Mouse (Mus musculus) heart, postnatal 0 days (tissue): ENCODE data around the gene Akap10. TPM values are rescaled to one million over a fixed set of nuclear protein-coding genes. Genes with fewer than 3 reads are reported as not detected.

ENCODE experiments used
- ATAC-seq: fragments of 200-750 bp; cut with Nextera tagmentation; 2 replicates; pipeline ENCODE4 v1.8.0; 2017; ENCODE audit warnings: low read depth, moderate number of reproducible peaks, moderate library complexity; ENCODE audit not compliant: insufficient read depth
- DNase-seq: peaks from one replicate; pipeline ENCODE4 v3.0.0-alpha.2; 2016; ENCODE audit warnings: low spot score
- H3K27ac ChIP-seq: fragments of 300-500 bp; sonication (generic); 2 replicates; pipeline ENCODE4 v1.5.1; 2014; ENCODE audit warnings: low read depth, mild to moderate bottlenecking
- H3K27me3 ChIP-seq: fragments of 300-500 bp; sonication (generic); 2 replicates; pipeline ENCODE4 v1.6.1; 2014; ENCODE audit warnings: low read length, mixed read lengths; ENCODE audit not compliant: control insufficient read depth, insufficient read depth
- H3K36me3 ChIP-seq: fragments of 300-500 bp; sonication (generic); replicated peaks from 2 replicates; pipeline ENCODE4 v1.6.1; 2014; ENCODE audit warnings: low read length, mixed read lengths; ENCODE audit not compliant: control insufficient read depth, insufficient read depth
- H3K4me1 ChIP-seq: fragments of 300-500 bp; sonication (generic); 2 replicates; pipeline ENCODE4 v1.6.1; 2014; ENCODE audit warnings: antibody characterized with exemption; ENCODE audit not compliant: control insufficient read depth, insufficient read depth
- H3K4me2 ChIP-seq: fragments of 300-500 bp; sonication (generic); 2 replicates; pipeline ENCODE4 v1.6.1; 2014; ENCODE audit warnings: low read depth, mild to moderate bottlenecking, low read length, moderate library complexity
- H3K4me3 ChIP-seq: fragments of 300-500 bp; sonication (generic); 2 replicates; pipeline ENCODE4 v1.5.1; 2014; ENCODE audit warnings: low read depth, low read length
- H3K9ac ChIP-seq: fragments of 300-500 bp; sonication (generic); replicated peaks from 2 replicates; pipeline ENCODE4 v1.6.1; 2014; ENCODE audit warnings: low read depth, low read length, mixed read lengths
- H3K9me3 ChIP-seq: fragments of 300-500 bp; sonication (generic); replicated peaks from 2 replicates; pipeline ENCODE4 v1.6.1; 2016; ENCODE audit warnings: low read length; ENCODE audit not compliant: control insufficient read depth
- CTCF ChIP-seq: IDR thresholded peaks from 2 replicates; pipeline ENCODE4 v1.5.1; 2016; ENCODE audit warnings: antibody characterized with exemption, control low read depth, low read depth
- EP300 ChIP-seq: IDR thresholded peaks from 2 replicates; pipeline ENCODE4 v1.6.1; 2016; ENCODE audit warnings: antibody characterized with exemption, low read depth
- WGBS: fragments of 180-500 bp; shearing (Covaris S2); extraction: QIAGEN DNeasy Blood & Tissue Kit; methylation state at CpG from one replicate; pipeline ENCODE4 v1.1.7; 2014; 5-methylcytosine and 5-hydroxymethylcytosine counted together
- polyA plus RNA-seq: library from polyadenylated mRNA; unstranded; fragments of >200 nt; fragmentation: Nextera tagmentation; extraction: Ambion mirVana; gene quantifications from 2 replicates; pipeline ENCODE4 v1.2.1, GENCODE M21; 2015
- total RNA-seq: library from RNA; depleted of rRNA; stranded (reverse); fragments of >200 nt; gene quantifications from 2 replicates; pipeline ENCODE4 v1.2.3, GENCODE M21; 2014; ENCODE audit warnings: low replicate concordance

The Akap10 gene
- total and polyA plus RNA-seq, 2 experiments from 2014 or later, result 8.8 to 25.7 TPM

- H3K27ac ChIP-seq, result peak overlapping the region; percentile 93
- no peaks in the 10 kb centered on the region for H3K27me3 ChIP-seq
- no peaks in the 10 kb centered on the region for H3K9me3 ChIP-seq
- H3K4me2 ChIP-seq, result peak overlapping the region; percentile 65
- H3K9ac ChIP-seq, result peak overlapping the region; percentile 90
- no peaks in the 10 kb centered on the region for H3K36me3 ChIP-seq
- H3K4me3 ChIP-seq, result peak overlapping the region; percentile 90
- ATAC-seq (no peak), DNase-seq (no peak)
- WGBS, result 16% methylated on average over 11 of the region's 11 CpGs
- H3K4me1 ChIP-seq, result peaks cover 8% of the 10 kb centered on the region
- no peak for TF ChIP-seq CTCF
- TF ChIP-seq EP300, result no peak
These were observed 861 bp upstream of the Akap10 start for GRCm38 (mm10) chr11:61930640-61931586.

GRCm38 (mm10) chr11:61929323-61930097 is 542 bp downstream of the Akap10 start:
- H3K36me3 ChIP-seq, result no peaks in the 10 kb centered on the region
- H3K27ac ChIP-seq, result peak overlapping the region; percentile 93
- H3K9me3 ChIP-seq, result no peaks in the 10 kb centered on the region
- peaks cover 10% of the 10 kb centered on the region for H3K4me1 ChIP-seq
- no peaks in the 10 kb centered on the region for H3K27me3 ChIP-seq
- 1% methylated on average over 44 of the region's 47 CpGs for WGBS
- TF ChIP-seq CTCF (no peak), EP300 (no peak)
- DNase-seq (no peak), ATAC-seq (peak; percentile 33)
- H3K4me3 ChIP-seq, result peak overlapping the region; percentile 90
- peak overlapping the region; percentile 69 for H3K4me2 ChIP-seq
- peak overlapping the region; percentile 90 for H3K9ac ChIP-seq

GRCm38 (mm10) chr11:61923309-61923708 is 6.7 kb downstream of the Akap10 start:
- Histone ChIP-seq H3K27me3 (no peaks in the 10 kb centered on the region), H3K9me3 (no peaks in the 10 kb centered on the region), H3K4me2 (no peak overlapping the region), H3K36me3 (peaks cover 8% of the 10 kb centered on the region; the same call in 1 of the 2 replicates), H3K4me3 (no peak overlapping the region), H3K9ac (no peak overlapping the region), H3K27ac (no peak overlapping the region), H3K4me1 (peaks cover 18% of the 10 kb centered on the region)
- TF ChIP-seq EP300, result no peak
- no peak for TF ChIP-seq CTCF
- no peak for ATAC-seq
- no peak for DNase-seq
- WGBS, result 38% methylated on average over 1 of the region's 1 CpGs

- WGBS, result 91% methylated on average over 3 of the region's 3 CpGs
- TF ChIP-seq CTCF (no peak), EP300 (no peak)
- H3K4me3 ChIP-seq, result no peak overlapping the region
- ATAC-seq, result no peak
- no peak overlapping the region for H3K27ac ChIP-seq
- no peaks in the 10 kb centered on the region for H3K27me3 ChIP-seq
- no peaks in the 10 kb centered on the region for H3K9me3 ChIP-seq
- H3K4me2 ChIP-seq, result no peak overlapping the region
- no peak for DNase-seq
- peaks cover 28% of the 10 kb centered on the region for H3K36me3 ChIP-seq
- H3K4me1 ChIP-seq, result peaks cover 18% of the 10 kb centered on the region
- no peak overlapping the region for H3K9ac ChIP-seq
These were observed 10.3 kb downstream of the Akap10 start for GRCm38 (mm10) chr11:61919702-61920101.

- no peak for ATAC-seq
These were observed 21.7 kb downstream of the Akap10 start for GRCm38 (mm10) chr11:61908315-61908714.

More at GRCm38 (mm10) chr11:61908315-61908714, 21.7 kb downstream of the Akap10 start:
- H3K4me1 ChIP-seq, result no peaks in the 10 kb centered on the region
- H3K9me3 ChIP-seq, result no peaks in the 10 kb centered on the region
- H3K9ac ChIP-seq, result no peak overlapping the region
- H3K36me3 ChIP-seq, result peaks cover 53% of the 10 kb centered on the region
- TF ChIP-seq CTCF, result no peak
- no peak for TF ChIP-seq EP300
- H3K4me2 ChIP-seq, result no peak overlapping the region
- no peak overlapping the region for H3K27ac ChIP-seq
- no peak overlapping the region for H3K4me3 ChIP-seq
- no peak for DNase-seq
- H3K27me3 ChIP-seq, result no peaks in the 10 kb centered on the region
